Mouse (Mus musculus) bone marrow macrophage, adult 2 months (primary cell): ENCODE measurements around the gene Tubb5.

Source experiments
- CTCF ChIP-seq: IDR thresholded peaks from 2 replicates; pipeline ENCODE4 v1.5.1; 2012; ENCODE audit warnings: low read depth, mild to moderate bottlenecking, low read length, moderate library complexity
- POLR2A ChIP-seq: IDR thresholded peaks from 2 replicates; pipeline ENCODE4 v1.6.1; 2012; ENCODE audit warnings: mild to moderate bottlenecking, low read depth, low read length, borderline replicate concordance

DNA sequence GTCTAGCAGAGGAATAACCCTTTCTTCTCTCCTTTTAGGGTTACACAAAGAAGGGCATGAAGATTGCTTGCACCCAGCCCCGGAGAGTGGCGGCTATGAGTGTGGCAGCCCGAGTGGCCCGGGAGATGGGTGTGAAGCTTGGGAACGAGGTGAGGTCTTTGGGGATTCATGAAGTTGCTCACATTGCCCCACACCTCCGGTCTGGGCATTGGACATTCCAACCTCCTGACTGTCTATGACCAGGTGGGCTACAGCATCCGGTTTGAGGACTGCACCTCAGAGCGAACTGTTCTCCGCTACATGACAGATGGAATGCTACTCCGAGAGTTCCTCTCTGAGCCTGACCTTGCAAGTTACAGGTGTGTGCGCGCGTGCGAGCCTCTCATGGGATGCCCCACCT, 45.7 kb upstream of the Tubb5 start:
- TF ChIP-seq POLR2A (no peak), CTCF (no peak)
